Mouse (Mus musculus) heart, adult 2 months (tissue): Measurements from ENCODE around the gene Dnase2b. TPM values are rescaled to one million over a fixed set of nuclear protein-coding genes. Genes with fewer than 3 reads are reported as not detected.

Experiments
- DNase-seq, 2 experiments: peaks; one replicate each; pipeline ENCODE4 v3.0.0; 2021
- H3K27ac ChIP-seq: fragments of 200-600 bp; 2 replicates; pipeline ENCODE4 v1.8.1; 2022
- H3K27me3 ChIP-seq: fragments of 200-500 bp; 2 replicates; pipeline ENCODE4 v1.6.1; 2012; ENCODE audit warnings: mild to moderate bottlenecking, low read length, inconsistent platforms, mixed read lengths; ENCODE audit not compliant: control insufficient read depth, insufficient read depth
- H3K36me3 ChIP-seq: fragments of 200-500 bp; 2 replicates; pipeline ENCODE4 v1.6.1; 2012; ENCODE audit warnings: low read length, inconsistent platforms; ENCODE audit not compliant: control insufficient read depth, insufficient read depth
- H3K4me1 ChIP-seq: fragments of 200-500 bp; 2 replicates; pipeline ENCODE4 v1.6.1; 2011; ENCODE audit warnings: low read length; ENCODE audit not compliant: control insufficient read depth, insufficient read depth
- H3K4me3 ChIP-seq: fragments of 200-600 bp; 2 replicates; pipeline ENCODE4 v1.8.1; 2022
- H3K79me2 ChIP-seq: fragments of 200-500 bp; replicated peaks from 2 replicates; pipeline ENCODE4 v1.6.1; 2012; ENCODE audit warnings: mild to moderate bottlenecking, inconsistent platforms, low read length, moderate library complexity, mixed read lengths; ENCODE audit not compliant: control insufficient read depth, insufficient read depth
- H3K9ac ChIP-seq: fragments of 200-500 bp; 2 replicates; pipeline ENCODE4 v1.6.1; 2012; ENCODE audit warnings: low read depth, mild to moderate bottlenecking, control low read depth, inconsistent platforms, low read length, mixed read lengths
- CTCF ChIP-seq: fragments of 200-600 bp; IDR thresholded peaks from 2 replicates; pipeline ENCODE4 v1.8.1; 2022; ENCODE audit warnings: antibody characterized with exemption, mild to moderate bottlenecking, moderate library complexity
- EP300 ChIP-seq: fragments of 200-500 bp; IDR thresholded peaks from 2 replicates; pipeline ENCODE4 v1.6.1; 2011; ENCODE audit warnings: low read depth, low read length, control low read depth; ENCODE audit not compliant: insufficient read depth
- POLR2A ChIP-seq: fragments of 200-500 bp; IDR thresholded peaks from 2 replicates; pipeline ENCODE4 v1.6.1; 2011; ENCODE audit warnings: mild to moderate bottlenecking, low read depth, low read length, control low read depth; ENCODE audit not compliant: insufficient read depth
- WGBS: fragments of 180-500 bp; shearing (Covaris S2); methylation state at CpG from one replicate; pipeline ENCODE4 v1.1.7; 2018; 5-methylcytosine and 5-hydroxymethylcytosine counted together
- intact Hi-C: fragments of 180-260 bp; cut with DNase I; formaldehyde crosslinking; loops from one replicate; pipeline ENCODE4 v1.15.1; 2025
- polyA plus RNA-seq: library from polyadenylated mRNA; depleted of rRNA; stranded (reverse); fragments of >200 nt; gene quantifications from 2 replicates; pipeline ENCODE4 v1.2.3, GENCODE M21; 2012; rRNA removed
- total RNA-seq, 2 experiments: library from RNA; stranded (reverse); gene quantifications; 2 replicates each; pipeline ENCODE4 v1.2.3; 2021

Gene Dnase2b
- total and polyA plus RNA-seq, 3 experiments: not detected

DNA sequence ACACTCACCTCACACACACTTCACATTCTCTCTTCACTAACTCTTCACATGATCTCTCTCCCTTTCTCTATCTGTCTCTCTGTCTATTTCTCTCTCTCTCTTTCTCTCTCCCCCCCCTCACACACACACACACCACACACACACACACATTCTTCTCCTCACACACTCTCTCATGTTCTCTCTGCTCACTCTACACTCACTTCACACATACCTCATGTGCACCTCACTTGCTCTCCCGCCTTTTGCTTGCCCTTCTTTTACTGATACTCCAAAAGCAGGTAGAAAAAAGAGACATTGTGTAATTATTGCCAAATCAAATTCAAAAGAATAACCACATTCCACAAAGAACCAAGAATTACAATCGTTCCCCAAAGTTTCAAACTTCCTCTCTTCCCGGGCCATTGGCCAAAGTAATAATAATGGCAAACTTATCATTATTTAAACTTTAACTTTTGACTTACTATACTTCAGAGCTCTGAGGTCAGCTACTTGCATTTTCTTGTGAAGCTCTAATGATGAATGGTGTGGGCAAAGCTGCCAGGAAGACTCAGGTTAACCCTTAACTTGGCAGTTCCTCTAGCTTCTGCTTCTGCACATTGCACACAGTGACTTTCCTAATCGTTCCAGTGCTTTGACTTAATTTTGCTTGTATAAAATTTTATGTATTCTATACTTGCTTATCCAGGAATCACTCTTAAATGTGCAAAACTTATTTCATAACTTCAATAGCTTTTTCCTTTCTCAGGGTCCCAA, 74.7 kb downstream of the Dnase2b start:
- no peaks in the 10 kb centered on the region for H3K27me3 ChIP-seq
- H3K4me1 ChIP-seq: no peaks in the 10 kb centered on the region
- H3K36me3 ChIP-seq: no peaks in the 10 kb centered on the region
- no peak for DNase-seq
- H3K9ac ChIP-seq: no peak overlapping the region
- 63% methylated on average over 4 of the region's 4 CpGs for WGBS
- intact Hi-C loops: no loop called here
- no peaks in the 10 kb centered on the region for H3K79me2 ChIP-seq
- TF ChIP-seq EP300: no peak
- TF ChIP-seq POLR2A: no peak
- TF ChIP-seq CTCF: no peak
- no peak overlapping the region for H3K4me3 ChIP-seq
- H3K27ac ChIP-seq: no peak overlapping the region

DNA sequence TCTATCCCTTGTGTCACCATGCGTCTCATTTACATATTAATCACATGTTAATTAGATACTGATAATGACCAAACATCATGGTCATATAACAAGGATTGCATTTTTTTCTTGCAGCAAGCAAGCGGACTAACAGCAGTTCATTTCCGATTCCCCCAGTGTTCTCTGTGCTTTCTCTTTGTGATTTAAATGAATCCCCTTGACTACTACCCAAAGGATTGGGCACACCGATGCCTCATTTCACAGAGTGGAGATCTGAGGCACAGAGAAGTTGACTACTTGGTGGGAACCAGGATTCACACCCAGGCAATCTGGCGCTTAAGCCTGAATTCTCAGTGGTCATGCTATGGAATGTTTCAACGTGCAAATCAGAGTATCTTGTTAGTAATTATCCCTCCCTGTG, 80.4 kb downstream of the Dnase2b start:
- DNase-seq: no peak
- Histone ChIP-seq H3K4me3 (no peak overlapping the region), H3K4me1 (no peaks in the 10 kb centered on the region), H3K27me3 (0 out of 2 replicates have a peak, but pooled peaks cover 2% of the 10 kb centered on the region), H3K36me3 (no peaks in the 10 kb centered on the region), H3K79me2 (no peaks in the 10 kb centered on the region), H3K9ac (no peak overlapping the region), H3K27ac (no peak overlapping the region)
- intact Hi-C loops: no loop called here
- WGBS: 69% methylated on average over 6 of the region's 6 CpGs
- no peak for TF ChIP-seq CTCF
- TF ChIP-seq EP300: no peak
- TF ChIP-seq POLR2A: no peak

Other genes starting within 250 kb of the Dnase2b start
- 10 to 100 TPM; 12.5 to 14.1 TPM for gene Ssx2ip, start 211.0 kb downstream of the Dnase2b start, total RNA-seq
- gene Ssx2ip, start 211.0 kb downstream of the Dnase2b start, polyA plus RNA-seq: 3.1 and 4.1 TPM in 2 replicates
- 1 to 10 TPM; 3.2 to 3.7 TPM for gene Ctbs, start 165.8 kb downstream of the Dnase2b start, total RNA-seq
- 1.7 and 3.6 TPM in 2 replicates for gene Ctbs, start 165.8 kb downstream of the Dnase2b start, polyA plus RNA-seq
- 1 to 10 TPM; 1.4 to 2.3 TPM for gene Spata1, start 115.8 kb downstream of the Dnase2b start, total RNA-seq
- 1.2 and 1.8 TPM in 2 replicates for gene Spata1, start 115.8 kb downstream of the Dnase2b start, polyA plus RNA-seq
- gene Gng5, start 115.8 kb downstream of the Dnase2b start, total RNA-seq: 100 to 1,000 TPM; 216 to 264 TPM
- 331 and 445 TPM in 2 replicates for gene Gng5, start 115.8 kb downstream of the Dnase2b start, polyA plus RNA-seq
- gene Rpf1, start 94.2 kb downstream of the Dnase2b start, total RNA-seq: 10 to 100 TPM; 13.0 to 15.3 TPM
- gene Rpf1, start 94.2 kb downstream of the Dnase2b start, polyA plus RNA-seq: 5.8 and 12.3 TPM in 2 replicates
- gene Uox, start 45.2 kb downstream of the Dnase2b start, total RNA-seq: not detected
- gene Uox, start 45.2 kb downstream of the Dnase2b start, polyA plus RNA-seq: 0.50 TPM in 1 of 2 replicates, not detected in the other
- gene 4930503B20Rik, start 35.7 kb upstream of the Dnase2b start, total RNA-seq: not detected
- 0.09 and 0.16 TPM in 2 replicates for gene 4930503B20Rik, start 35.7 kb upstream of the Dnase2b start, polyA plus RNA-seq
- 1 to 10 TPM; 1.9 to 2.1 TPM for gene Samd13, start 70.0 kb upstream of the Dnase2b start, total RNA-seq
- gene Samd13, start 70.0 kb upstream of the Dnase2b start, polyA plus RNA-seq: 1.0 and 1.1 TPM in 2 replicates
- 10 to 100 TPM; 57.4 to 58.9 TPM for gene Prkacb, start 197.4 kb upstream of the Dnase2b start, total RNA-seq
- 19.8 and 30.4 TPM in 2 replicates for gene Prkacb, start 197.4 kb upstream of the Dnase2b start, polyA plus RNA-seq
- gene Ttll7, start 236.8 kb upstream of the Dnase2b start, total RNA-seq: 1 to 10 TPM; 4.3 to 6.1 TPM
- 1.6 and 2.1 TPM in 2 replicates for gene Ttll7, start 236.8 kb upstream of the Dnase2b start, polyA plus RNA-seq